Mouse (Mus musculus) liver, adult 2 months (tissue): ENCODE measurements at regions not wholly inside any gene's neighbourhood (a gene's known extent, or its start where the extent isn't known, plus 50 kb on each side); places are given as distances from the start of the nearest gene placed in this dataset.

Experiments
- CTCF ChIP-seq: fragments of 200-500 bp; IDR thresholded peaks from 2 replicates; pipeline ENCODE4 v1.5.1; 2011; ENCODE audit warnings: low read depth, low read length, control low read depth
- POLR2A ChIP-seq: fragments of 200-500 bp; IDR thresholded peaks from 2 replicates; pipeline ENCODE4 v1.6.1; 2011; ENCODE audit warnings: low read length, control low read depth; ENCODE audit not compliant: insufficient read depth; ENCODE audit errors: extremely low read depth

DNA sequence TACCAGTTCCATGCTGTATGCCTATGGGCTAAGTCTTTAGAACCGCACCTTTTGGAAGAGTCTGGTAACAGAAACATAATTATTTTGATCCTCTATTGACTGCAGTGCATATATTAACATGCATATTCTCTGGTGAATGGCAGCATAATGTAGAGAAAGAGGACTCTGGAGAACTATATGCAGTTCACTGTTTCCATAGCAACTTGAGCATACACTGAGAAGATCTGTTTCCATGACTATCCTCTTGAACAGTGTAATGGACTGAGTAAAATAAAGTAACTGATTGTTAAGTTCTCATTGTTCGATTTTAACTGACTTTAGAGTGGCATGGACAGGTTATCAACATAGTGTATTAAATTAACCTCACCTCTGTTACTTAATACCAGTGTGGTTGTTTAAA, 147.6 kb upstream of the 2610001J05Rik start:
- no peak for TF ChIP-seq CTCF
- TF ChIP-seq POLR2A, result no peak
